Mouse (Mus musculus): ENCODE data around the gene Draxin. TPM values are rescaled to one million over a fixed set of nuclear protein-coding genes. Genes with fewer than 3 reads are reported as not detected.
A peak's percentile ranks its signal among the peaks of the same experiment; 100 is the strongest.
"Not testable (repeated sequence)": the region's sequence is repeated elsewhere in the genome, so short reads cannot be mapped to it uniquely, and the experiment has no call there.

The Draxin gene
- polyA plus RNA-seq (2015; fragmentation: Nextera tagmentation; extraction: Ambion mirVana): 0.02 TPM in 1 of 2 replicates, not detected in the other

DNA sequence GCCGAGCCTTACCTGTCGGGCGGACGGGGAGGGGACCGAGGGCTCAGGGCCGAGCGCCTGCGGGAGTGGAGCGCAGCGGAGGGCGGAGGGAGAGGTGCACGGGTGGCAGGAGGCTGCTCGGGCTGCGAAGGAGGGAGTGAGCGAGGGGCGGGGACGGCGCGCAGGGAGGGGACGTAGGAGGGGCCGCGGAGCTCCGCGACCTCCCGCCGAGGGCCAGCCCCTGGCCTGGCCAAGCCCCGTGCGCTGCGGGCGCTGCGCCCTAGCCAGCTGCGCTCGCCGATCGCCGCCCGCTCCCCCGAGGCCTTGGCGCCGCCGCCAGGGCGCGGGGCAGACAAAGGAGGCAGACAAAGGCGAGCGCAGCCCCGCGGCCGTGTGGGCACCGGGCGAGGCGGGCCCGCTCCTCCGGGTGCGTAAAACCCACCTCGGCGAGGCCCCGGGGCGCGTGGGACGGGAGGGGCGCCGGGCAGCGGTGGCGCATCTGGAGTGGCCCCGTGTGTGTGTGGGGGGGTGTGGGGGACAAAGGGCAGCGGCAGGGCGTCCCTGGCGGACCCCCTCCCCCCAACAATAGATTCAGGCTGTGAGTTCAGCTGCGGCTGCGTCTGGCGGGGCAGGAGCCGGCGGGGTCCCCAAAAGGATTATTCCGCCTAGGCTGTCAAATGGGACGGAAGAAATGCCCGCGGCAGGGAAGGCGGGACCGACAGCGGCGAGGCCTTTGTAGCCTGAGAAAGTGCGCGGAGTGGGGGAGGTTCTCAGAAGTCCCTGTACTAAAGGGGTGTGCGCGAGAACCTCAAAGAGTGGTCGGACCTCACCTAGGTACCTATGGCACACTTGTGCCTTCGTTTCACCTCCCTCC lies at the start of gene Draxin:
Draxin (minus strand) TSS at position 138 of the 853 bp plus-strand sequence.
- ATAC-seq (replicated peaks; ENCODE audit: extremely low read depth, insufficient read depth, low FRiP score): peak; percentile 79
- Histone ChIP-seq H3K36me3 (ENCODE audit: control insufficient read depth, insufficient read depth) (no peaks in the 10 kb centered on the region), H3K27me3 (ENCODE audit: control insufficient read depth, insufficient read depth, low read length) (peaks cover 56% of the 10 kb centered on the region), H3K27ac (ENCODE audit: low read length) (no peak within 1 kb of the TSS), H3K4me1 (ENCODE audit: control insufficient read depth, insufficient read depth, low read length) (peaks cover 3% of the 10 kb centered on the region; the same call in 1 of the 2 replicates), H3K4me3 (ENCODE audit: low read length) (peak within 1 kb of the TSS; percentile 61), H3K4me2 (ENCODE audit: low read depth, low read length) (peak within 1 kb of the TSS; percentile 92), H3K9me3 (replicated peaks; ENCODE audit: control insufficient read depth, low read length) (no peaks in the 10 kb centered on the region), H3K9ac (ENCODE audit: low read length) (peak within 1 kb of the TSS; percentile 60; the same call in 1 of the 2 replicates)
- under 1% methylated on average over 72 of the region's 87 CpGs for WGBS

- H3K9ac ChIP-seq (ENCODE audit: low read length): no peak overlapping the region
- no peaks in the 10 kb centered on the region for H3K36me3 ChIP-seq (ENCODE audit: control insufficient read depth, insufficient read depth)
- no peak overlapping the region for H3K4me2 ChIP-seq (ENCODE audit: low read depth, low read length)
- no peak overlapping the region for H3K4me3 ChIP-seq (ENCODE audit: low read length)
- no peak for ATAC-seq (replicated peaks; ENCODE audit: extremely low read depth, insufficient read depth, low FRiP score)
- peaks cover 5% of the 10 kb centered on the region for H3K9me3 ChIP-seq (replicated peaks; ENCODE audit: control insufficient read depth, low read length)
- H3K4me1 ChIP-seq (ENCODE audit: control insufficient read depth, insufficient read depth, low read length): no peaks in the 10 kb centered on the region
- H3K27ac ChIP-seq (ENCODE audit: low read length): no peak overlapping the region
- H3K27me3 ChIP-seq (ENCODE audit: control insufficient read depth, insufficient read depth, low read length): peaks cover 49% of the 10 kb centered on the region
Measured at GRCm38 (mm10) chr4:148177716-148178115, 47.2 kb upstream of the Draxin start.

GRCm38 (mm10) chr4:148176603-148177002 lies 46.1 kb upstream of the Draxin start:
- not testable (repeated sequence) for H3K9me3 ChIP-seq (replicated peaks; ENCODE audit: control insufficient read depth, low read length); H3K4me2 ChIP-seq (ENCODE audit: low read depth, low read length); H3K27ac ChIP-seq (ENCODE audit: low read length); ATAC-seq (replicated peaks; ENCODE audit: extremely low read depth, insufficient read depth, low FRiP score); H3K36me3 ChIP-seq (ENCODE audit: control insufficient read depth, insufficient read depth); H3K4me1 ChIP-seq (ENCODE audit: control insufficient read depth, insufficient read depth, low read length); H3K9ac ChIP-seq (ENCODE audit: low read length); H3K4me3 ChIP-seq (ENCODE audit: low read length)
- H3K27me3 ChIP-seq (ENCODE audit: control insufficient read depth, insufficient read depth, low read length): peaks cover 60% of the 10 kb centered on the region
- 49% methylated on average over 5 of the region's 6 CpGs for WGBS

GRCm38 (mm10) chr4:148174495-148174862 lies 44.0 kb upstream of the Draxin start:
- Histone ChIP-seq H3K9ac (ENCODE audit: low read length) (no peak overlapping the region), H3K36me3 (ENCODE audit: control insufficient read depth, insufficient read depth) (no peaks in the 10 kb centered on the region), H3K27ac (ENCODE audit: low read length) (no peak overlapping the region), H3K4me2 (ENCODE audit: low read depth, low read length) (no peak overlapping the region), H3K27me3 (ENCODE audit: control insufficient read depth, insufficient read depth, low read length) (peaks cover 73% of the 10 kb centered on the region), H3K4me3 (ENCODE audit: low read length) (no peak overlapping the region), H3K4me1 (ENCODE audit: control insufficient read depth, insufficient read depth, low read length) (no peaks in the 10 kb centered on the region), H3K9me3 (replicated peaks; ENCODE audit: control insufficient read depth, low read length) (peaks cover 5% of the 10 kb centered on the region)
- no peak for ATAC-seq (replicated peaks; ENCODE audit: extremely low read depth, insufficient read depth, low FRiP score)
- 10% methylated on average over 12 of the region's 12 CpGs for WGBS

DNA sequence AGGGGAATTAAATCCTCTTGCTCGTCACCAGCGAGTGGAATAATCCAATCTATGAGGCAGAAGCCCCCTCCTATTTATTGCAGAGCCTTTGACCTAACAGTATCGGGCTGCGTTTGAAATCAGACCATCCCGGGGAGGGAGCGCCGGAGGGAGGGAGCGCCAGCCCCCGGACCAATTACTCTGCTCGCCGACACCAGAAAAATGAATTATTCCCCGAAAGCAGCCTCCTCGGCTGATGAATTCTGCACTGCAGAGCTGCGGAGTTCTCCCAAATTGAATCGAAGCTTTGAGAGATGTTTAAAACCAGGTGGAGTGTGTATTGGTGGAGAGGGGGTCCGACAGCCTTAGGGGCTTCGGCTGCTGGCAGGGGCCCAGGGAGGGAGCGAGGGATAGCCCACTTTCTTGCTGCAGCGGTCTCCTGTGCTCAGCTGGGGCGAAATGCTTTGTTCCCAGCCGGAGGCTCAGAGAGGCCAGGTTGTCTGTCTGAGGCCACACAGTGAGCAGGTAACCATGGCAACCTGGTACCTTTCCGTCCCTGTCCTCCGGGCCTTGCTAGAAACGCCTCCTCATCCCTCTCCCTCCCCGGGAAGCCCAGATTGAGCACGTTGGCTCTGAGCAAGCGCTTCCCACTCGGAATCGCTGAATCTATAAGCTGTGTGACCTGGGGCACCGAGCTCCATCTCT lies 43.5 kb upstream of the Draxin start:
- H3K27ac ChIP-seq (ENCODE audit: low read length): no peak overlapping the region
- H3K4me1 ChIP-seq (ENCODE audit: control insufficient read depth, insufficient read depth, low read length): no peaks in the 10 kb centered on the region
- no peaks in the 10 kb centered on the region for H3K36me3 ChIP-seq (ENCODE audit: control insufficient read depth, insufficient read depth)
- H3K27me3 ChIP-seq (ENCODE audit: control insufficient read depth, insufficient read depth, low read length): peaks cover 74% of the 10 kb centered on the region
- peaks cover 5% of the 10 kb centered on the region for H3K9me3 ChIP-seq (replicated peaks; ENCODE audit: control insufficient read depth, low read length)
- H3K4me2 ChIP-seq (ENCODE audit: low read depth, low read length): no peak overlapping the region
- WGBS: 2% methylated on average over 30 of the region's 30 CpGs
- ATAC-seq (replicated peaks; ENCODE audit: extremely low read depth, insufficient read depth, low FRiP score): no peak
- no peak overlapping the region for H3K4me3 ChIP-seq (ENCODE audit: low read length)
- H3K9ac ChIP-seq (ENCODE audit: low read length): no peak overlapping the region

DNA sequence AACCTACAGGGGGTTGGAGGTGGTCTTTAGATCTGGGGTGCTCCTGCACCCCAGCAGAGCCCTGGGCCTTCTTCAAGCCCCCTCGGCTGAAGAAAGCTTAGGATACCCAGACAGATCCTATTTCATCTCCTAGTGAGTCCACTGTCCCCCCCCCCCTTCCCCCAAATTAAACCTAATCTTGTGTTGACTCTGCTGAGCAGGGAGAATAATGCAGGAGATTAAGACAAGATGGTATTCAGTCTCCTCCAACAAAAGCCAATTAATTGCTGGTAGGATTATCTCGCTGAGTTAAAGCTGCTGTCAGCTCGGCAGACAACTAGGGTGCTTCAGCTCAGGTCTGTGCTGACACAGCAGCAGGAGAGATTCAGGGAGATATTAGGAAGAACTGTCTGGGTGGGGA lies 40.8 kb upstream of the Draxin start:
- 35% methylated on average over 3 of the region's 3 CpGs for WGBS

GRCm38 (mm10) chr4:148170842-148171241 lies 40.3 kb upstream of the Draxin start:
- no peak for ATAC-seq (replicated peaks; ENCODE audit: extremely low read depth, insufficient read depth, low FRiP score)
- H3K9ac ChIP-seq (ENCODE audit: low read length): no peak overlapping the region
- peaks cover 5% of the 10 kb centered on the region for H3K9me3 ChIP-seq (replicated peaks; ENCODE audit: control insufficient read depth, low read length)
- no peak overlapping the region for H3K4me2 ChIP-seq (ENCODE audit: low read depth, low read length)
- WGBS: 2% methylated on average over 2 of the region's 2 CpGs
- no peak overlapping the region for H3K27ac ChIP-seq (ENCODE audit: low read length)
- H3K4me3 ChIP-seq (ENCODE audit: low read length): no peak overlapping the region
- no peaks in the 10 kb centered on the region for H3K36me3 ChIP-seq (ENCODE audit: control insufficient read depth, insufficient read depth)
- peaks cover 77% of the 10 kb centered on the region for H3K27me3 ChIP-seq (ENCODE audit: control insufficient read depth, insufficient read depth, low read length)
- H3K4me1 ChIP-seq (ENCODE audit: control insufficient read depth, insufficient read depth, low read length): no peaks in the 10 kb centered on the region

More for the DNA sequence above, 40.8 kb upstream of the Draxin start:
- Histone ChIP-seq H3K36me3 (ENCODE audit: control insufficient read depth, insufficient read depth) (no peaks in the 10 kb centered on the region), H3K9ac (ENCODE audit: low read length) (no peak overlapping the region), H3K9me3 (replicated peaks; ENCODE audit: control insufficient read depth, low read length) (peaks cover 5% of the 10 kb centered on the region), H3K4me1 (ENCODE audit: control insufficient read depth, insufficient read depth, low read length) (no peaks in the 10 kb centered on the region), H3K4me3 (ENCODE audit: low read length) (no peak overlapping the region), H3K4me2 (ENCODE audit: low read depth, low read length) (no peak overlapping the region), H3K27me3 (ENCODE audit: control insufficient read depth, insufficient read depth, low read length) (peaks cover 77% of the 10 kb centered on the region), H3K27ac (ENCODE audit: low read length) (no peak overlapping the region)
- no peak for ATAC-seq (replicated peaks; ENCODE audit: extremely low read depth, insufficient read depth, low FRiP score)

GRCm38 (mm10) chr4:148169586-148169985 lies 39.1 kb upstream of the Draxin start:
- H3K27me3 ChIP-seq (ENCODE audit: control insufficient read depth, insufficient read depth, low read length): peaks cover 76% of the 10 kb centered on the region
- WGBS: 13% methylated on average over 15 of the region's 15 CpGs
- no peak for ATAC-seq (replicated peaks; ENCODE audit: extremely low read depth, insufficient read depth, low FRiP score)
- peaks cover 1% of the 10 kb centered on the region; the same call in 1 of the 2 replicates for H3K9me3 ChIP-seq (replicated peaks; ENCODE audit: control insufficient read depth, low read length)
- H3K4me1 ChIP-seq (ENCODE audit: control insufficient read depth, insufficient read depth, low read length): no peaks in the 10 kb centered on the region
- no peaks in the 10 kb centered on the region for H3K36me3 ChIP-seq (ENCODE audit: control insufficient read depth, insufficient read depth)
- no peak overlapping the region for H3K4me3 ChIP-seq (ENCODE audit: low read length)
- H3K9ac ChIP-seq (ENCODE audit: low read length): no peak overlapping the region
- no peak overlapping the region for H3K4me2 ChIP-seq (ENCODE audit: low read depth, low read length)
- H3K27ac ChIP-seq (ENCODE audit: low read length): no peak overlapping the region

DNA sequence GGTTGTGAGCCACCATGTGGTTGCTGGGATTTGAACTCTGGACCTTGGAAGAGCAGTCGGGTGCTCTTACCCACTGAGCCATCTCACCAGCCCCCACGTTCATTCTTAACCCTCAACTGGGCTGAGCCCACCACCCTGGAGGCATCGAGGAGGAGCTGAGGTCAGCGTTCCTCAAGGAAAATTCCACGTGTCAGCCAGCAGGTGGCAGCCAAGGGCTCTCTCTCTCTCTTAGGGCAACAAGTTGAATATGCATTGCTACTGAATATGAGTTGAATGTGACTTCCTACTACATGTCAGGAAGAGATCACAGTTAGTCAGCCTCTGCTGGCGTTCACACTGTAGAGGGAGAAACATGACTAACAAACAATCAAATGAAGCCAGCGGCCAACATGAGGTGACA lies 37.8 kb upstream of the Draxin start:
- Histone ChIP-seq H3K9me3 (replicated peaks; ENCODE audit: control insufficient read depth, low read length) (no peaks in the 10 kb centered on the region), H3K4me3 (ENCODE audit: low read length) (no peak overlapping the region), H3K27me3 (ENCODE audit: control insufficient read depth, insufficient read depth, low read length) (peaks cover 76% of the 10 kb centered on the region), H3K4me1 (ENCODE audit: control insufficient read depth, insufficient read depth, low read length) (peaks cover 7% of the 10 kb centered on the region; the same call in 1 of the 2 replicates), H3K36me3 (ENCODE audit: control insufficient read depth, insufficient read depth) (no peaks in the 10 kb centered on the region), H3K4me2 (ENCODE audit: low read depth, low read length) (no peak overlapping the region), H3K9ac (ENCODE audit: low read length) (no peak overlapping the region), H3K27ac (ENCODE audit: low read length) (no peak overlapping the region)
- 22% methylated on average over 7 of the region's 7 CpGs for WGBS
- ATAC-seq (replicated peaks; ENCODE audit: extremely low read depth, insufficient read depth, low FRiP score): no peak
